Mouse (Mus musculus) forebrain, embryonic 14.5 days (tissue): ENCODE measurements at regions not wholly inside any gene's neighbourhood (a gene's known extent, or its start where the extent isn't known, plus 50 kb on each side); places are given as distances from the start of the nearest gene placed in this dataset.
A peak's percentile ranks its signal among the peaks of the same experiment; 100 is the strongest.

Source experiments
- ATAC-seq: fragments of 200-750 bp; cut with Nextera tagmentation; 2 replicates; pipeline ENCODE4 v1.8.0; 2017; ENCODE audit warnings: mild to moderate bottlenecking, moderate library complexity
- DNase-seq: peaks from one replicate; pipeline ENCODE4 v3.0.0-alpha.2; 2015; ENCODE audit warnings: low spot score
- H3K27ac ChIP-seq: fragments of 300-500 bp; sonication (generic); 2 replicates; pipeline ENCODE4 v1.5.1; 2014; ENCODE audit warnings: low read depth, mild to moderate bottlenecking, control low read depth, low read length, moderate library complexity
- H3K27me3 ChIP-seq: fragments of 300-500 bp; sonication (generic); replicated peaks from 2 replicates; pipeline ENCODE4 v1.6.1; 2014; ENCODE audit warnings: low read length, control low read depth, mixed read lengths; ENCODE audit not compliant: control insufficient read depth, insufficient read depth
- H3K36me3 ChIP-seq: fragments of 300-500 bp; sonication (generic); 2 replicates; pipeline ENCODE4 v1.6.1; 2014; ENCODE audit warnings: low read length, control low read depth; ENCODE audit not compliant: control insufficient read depth, insufficient read depth
- H3K4me1 ChIP-seq: fragments of 300-500 bp; sonication (generic); 2 replicates; pipeline ENCODE4 v1.6.1; 2014; ENCODE audit warnings: antibody characterized with exemption, low read length, control low read depth; ENCODE audit not compliant: control insufficient read depth, insufficient read depth
- H3K4me2 ChIP-seq: fragments of 300-500 bp; sonication (generic); 2 replicates; pipeline ENCODE4 v1.6.1; 2014; ENCODE audit warnings: mild to moderate bottlenecking, control low read depth, low read length
- H3K4me3 ChIP-seq: fragments of 300-500 bp; sonication (generic); 2 replicates; pipeline ENCODE4 v1.5.1; 2014; ENCODE audit warnings: low read depth, low read length, control low read depth
- H3K9ac ChIP-seq: fragments of 300-500 bp; sonication (generic); 2 replicates; pipeline ENCODE4 v1.6.1; 2014; ENCODE audit warnings: mild to moderate bottlenecking, low read length, control low read depth, moderate library complexity
- H3K9me3 ChIP-seq: fragments of 300-500 bp; sonication (generic); replicated peaks from 2 replicates; pipeline ENCODE4 v1.6.1; 2016; ENCODE audit warnings: low read length, control low read depth, mixed read lengths; ENCODE audit not compliant: control insufficient read depth
- WGBS: fragments of 180-500 bp; shearing (Covaris S2); extraction: QIAGEN DNeasy Blood & Tissue Kit; methylation state at CpG from one replicate; pipeline ENCODE4 v1.1.7; 2014; 5-methylcytosine and 5-hydroxymethylcytosine counted together

DNA sequence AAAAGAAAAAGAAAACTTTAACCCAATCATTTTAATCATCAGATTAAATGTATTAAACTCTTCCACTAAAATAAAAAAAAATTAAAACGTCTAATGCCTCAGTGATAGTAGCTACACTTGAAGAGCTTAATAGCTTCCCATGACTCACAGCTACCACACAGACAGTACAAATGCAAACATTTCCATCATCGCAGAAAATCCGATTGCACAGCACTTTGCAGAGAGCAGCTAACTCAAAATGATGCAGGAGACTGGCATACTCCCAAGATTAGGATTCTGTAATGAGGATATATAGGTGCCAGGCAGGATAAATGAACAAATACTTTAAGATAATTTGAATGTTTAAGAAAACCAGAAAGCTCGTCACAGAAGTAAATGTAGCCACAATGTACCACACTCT lies 238.3 kb upstream of the Kif2a start:
- H3K4me2 ChIP-seq = no peak overlapping the region
- no peaks in the 10 kb centered on the region for H3K9me3 ChIP-seq
- H3K36me3 ChIP-seq = no peaks in the 10 kb centered on the region
- H3K9ac ChIP-seq = no peak overlapping the region
- ATAC-seq (no peak), DNase-seq (peak; percentile 11)
- no peak overlapping the region for H3K4me3 ChIP-seq
- no peak overlapping the region for H3K27ac ChIP-seq
- WGBS = 68% methylated on average over 4 of the region's 4 CpGs
- no peaks in the 10 kb centered on the region for H3K4me1 ChIP-seq
- no peaks in the 10 kb centered on the region for H3K27me3 ChIP-seq

DNA sequence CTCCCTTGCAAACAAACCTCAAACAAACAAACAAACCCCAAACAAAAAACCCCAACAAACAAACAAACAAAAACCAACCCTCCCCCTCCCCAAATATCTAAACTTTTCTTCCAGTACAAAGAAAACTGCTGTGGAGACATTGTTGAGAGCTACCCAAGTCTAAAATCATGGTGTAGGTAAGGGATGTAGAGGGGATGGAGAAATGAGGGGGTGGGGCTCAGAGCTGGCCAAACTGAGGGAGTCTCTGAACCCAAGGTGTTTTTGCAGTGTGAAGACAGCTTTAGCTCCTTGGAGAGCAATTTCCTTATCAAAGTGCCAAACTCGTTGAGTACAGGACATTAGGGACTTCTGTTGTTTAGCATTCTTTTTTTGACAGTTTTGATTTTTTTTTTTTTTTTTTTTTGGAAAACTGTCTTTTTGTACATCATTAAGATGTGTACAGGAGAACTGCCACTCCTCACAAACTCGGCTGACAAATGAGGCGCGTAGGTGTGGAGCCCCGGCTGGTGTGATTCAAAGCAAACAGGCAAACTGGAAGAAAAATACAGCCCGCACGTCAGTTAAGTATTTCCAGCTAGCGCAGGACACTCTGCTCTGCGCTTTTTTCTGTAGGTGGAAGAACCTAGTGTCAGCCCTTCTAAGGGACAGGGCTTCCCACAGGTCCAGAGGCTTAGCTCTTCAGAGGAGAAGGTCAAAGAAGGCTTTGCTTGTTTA lies 226.0 kb upstream of the Kif2a start:
- Histone ChIP-seq H3K9me3 (no peaks in the 10 kb centered on the region), H3K4me1 (peaks cover 21% of the 10 kb centered on the region), H3K4me3 (0 out of 2 replicates have a peak overlapping the region, but pooled peaks have one; percentile 14), H3K4me2 (peak overlapping the region; percentile 45), H3K36me3 (no peaks in the 10 kb centered on the region), H3K27ac (no peak overlapping the region), H3K9ac (no peak overlapping the region), H3K27me3 (no peaks in the 10 kb centered on the region)
- ATAC-seq = peak; percentile 58; the same call in 1 of the 2 replicates
- 15% methylated on average over 9 of the region's 9 CpGs for WGBS
- peak; percentile 27 for DNase-seq

DNA sequence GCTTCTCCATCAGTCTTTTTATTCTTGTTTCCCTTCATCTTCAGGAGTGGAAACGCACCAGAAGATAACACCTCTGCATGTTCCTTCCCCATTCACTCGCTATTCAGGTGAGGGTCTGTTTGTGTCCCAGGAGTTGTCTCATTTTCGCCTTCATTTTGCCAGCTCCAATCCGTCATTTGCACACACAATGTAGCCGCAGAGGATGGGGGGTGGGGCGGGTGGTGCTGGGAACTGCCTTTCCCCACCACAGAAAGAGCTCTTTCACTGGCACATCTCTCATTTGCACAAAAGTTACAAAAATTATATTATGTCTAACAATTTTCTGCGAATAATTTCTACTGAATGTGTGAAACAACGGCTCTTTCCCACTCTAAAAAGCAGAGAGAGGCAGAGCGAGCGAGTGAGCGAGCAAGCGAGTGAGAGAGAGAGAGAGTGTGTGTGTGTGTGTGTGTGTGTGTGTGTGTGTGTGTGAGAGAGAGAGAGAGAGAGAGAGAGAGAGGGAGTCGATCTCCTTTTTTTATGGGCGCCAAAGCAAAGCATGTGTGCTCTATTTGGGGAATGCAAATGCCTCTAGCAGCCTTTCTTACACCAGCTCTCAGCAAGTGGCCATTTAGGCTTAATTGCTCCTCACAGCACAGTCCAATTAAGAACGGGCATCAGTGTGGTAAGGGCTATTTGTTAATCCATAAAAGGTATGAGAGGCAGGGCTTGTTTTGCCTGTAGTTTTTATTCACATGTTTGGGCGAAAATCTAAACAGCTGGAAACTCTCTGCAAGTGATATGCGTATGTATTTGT lies 225.2 kb upstream of the Kif2a start:
- H3K9ac ChIP-seq = peak overlapping the region; percentile 36

DNA sequence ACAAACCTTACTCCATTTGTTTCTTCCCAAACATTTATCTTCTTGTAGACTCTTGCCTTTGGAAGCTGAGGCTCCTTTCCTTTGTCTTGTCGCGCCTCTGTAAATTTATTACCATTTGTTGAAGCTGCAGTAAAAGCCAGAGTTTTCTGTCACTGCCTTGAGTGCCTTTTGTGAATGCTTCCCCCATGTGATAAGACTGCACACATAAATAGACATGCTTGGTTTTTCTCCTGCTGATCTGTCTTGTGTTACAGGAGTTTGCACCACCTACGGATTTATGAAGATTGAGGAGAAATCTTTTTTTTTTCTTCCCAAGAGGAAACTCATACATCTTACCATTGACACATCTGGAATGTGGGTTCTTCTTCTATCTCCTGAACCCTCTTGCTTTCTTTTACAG lies 222.2 kb upstream of the Kif2a start:
- Histone ChIP-seq H3K4me2 (no peak overlapping the region), H3K36me3 (no peaks in the 10 kb centered on the region), H3K4me3 (no peak overlapping the region), H3K27me3 (no peaks in the 10 kb centered on the region), H3K27ac (no peak overlapping the region), H3K4me1 (peaks cover 21% of the 10 kb centered on the region), H3K9me3 (no peaks in the 10 kb centered on the region), H3K9ac (no peak overlapping the region)
- DNase-seq (no peak), ATAC-seq (no peak)
- 93% methylated on average over 3 of the region's 3 CpGs for WGBS

More for the DNA sequence above, 225.2 kb upstream of the Kif2a start:
- Histone ChIP-seq H3K4me1 (peaks cover 21% of the 10 kb centered on the region), H3K36me3 (no peaks in the 10 kb centered on the region), H3K27ac (0 out of 2 replicates have a peak overlapping the region, but pooled peaks have one; percentile 2), H3K9me3 (no peaks in the 10 kb centered on the region), H3K4me2 (peak overlapping the region; percentile 45), H3K27me3 (no peaks in the 10 kb centered on the region), H3K4me3 (peak overlapping the region; percentile 14)
- ATAC-seq (peak; percentile 96), DNase-seq (peak; percentile 92)
- WGBS = under 1% methylated on average over 17 of the region's 17 CpGs

DNA sequence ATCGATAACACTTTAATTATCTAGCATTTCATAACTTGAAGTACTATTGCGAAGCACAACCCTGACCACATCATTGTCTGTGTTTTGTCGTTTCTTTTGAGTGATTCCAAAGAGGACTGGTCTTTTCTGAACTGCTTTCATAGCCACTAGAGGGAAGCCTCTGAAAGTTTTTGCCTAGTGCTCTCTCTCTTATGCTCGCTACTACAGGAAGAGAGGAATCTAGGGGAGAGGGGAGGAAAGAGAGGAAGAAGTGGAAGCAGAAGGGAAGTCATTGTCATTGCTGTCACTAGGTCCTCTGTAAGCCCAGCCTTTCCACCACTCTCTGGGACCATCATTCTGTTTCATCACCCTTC lies 217.1 kb upstream of the Kif2a start:
- H3K27me3 ChIP-seq = no peaks in the 10 kb centered on the region
- no peak for ATAC-seq
- H3K9ac ChIP-seq = no peak overlapping the region
- peak; percentile 27 for DNase-seq
- H3K4me2 ChIP-seq = no peak overlapping the region
- H3K4me1 ChIP-seq = no peaks in the 10 kb centered on the region
- H3K9me3 ChIP-seq = no peaks in the 10 kb centered on the region
- H3K4me3 ChIP-seq = no peak overlapping the region
- WGBS = 83% methylated on average over 4 of the region's 4 CpGs
- H3K27ac ChIP-seq = no peak overlapping the region
- H3K36me3 ChIP-seq = no peaks in the 10 kb centered on the region

DNA sequence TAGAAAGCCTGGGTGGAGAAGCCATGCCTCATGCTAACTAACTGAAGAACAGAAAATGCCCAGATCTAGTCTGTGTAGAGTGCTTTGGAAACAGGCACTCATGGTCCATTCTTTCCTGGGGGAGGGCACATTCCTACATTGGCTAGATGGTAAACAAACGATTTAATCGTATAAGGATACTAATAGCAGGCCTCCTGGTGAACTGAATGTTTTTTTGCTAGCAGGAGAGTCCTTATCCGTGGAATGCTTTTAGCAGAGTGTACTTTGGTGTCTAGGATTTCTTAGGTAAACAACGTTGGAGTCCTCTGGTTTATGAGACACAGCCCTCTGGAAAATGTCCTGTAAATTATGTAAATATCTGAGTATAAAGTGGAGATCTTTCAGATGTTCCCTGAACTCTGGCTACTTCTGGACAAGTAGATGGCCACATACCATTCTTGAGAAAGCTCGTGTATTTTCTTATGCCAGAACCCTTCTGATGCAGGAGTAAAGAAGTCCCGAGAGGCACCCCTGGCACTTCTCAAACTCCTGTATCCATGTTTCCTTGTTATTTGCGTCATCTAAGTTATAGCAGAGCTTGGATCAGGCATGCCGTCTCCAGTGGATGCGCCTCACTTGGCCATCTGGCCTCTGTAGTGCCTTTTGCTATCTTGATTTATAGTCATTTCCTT lies 216.6 kb upstream of the Kif2a start:
- H3K27ac ChIP-seq = no peak overlapping the region
- no peaks in the 10 kb centered on the region for H3K36me3 ChIP-seq
- ATAC-seq (no peak), DNase-seq (no peak)
- H3K9ac ChIP-seq = no peak overlapping the region
- no peaks in the 10 kb centered on the region for H3K4me1 ChIP-seq
- no peak overlapping the region for H3K4me3 ChIP-seq
- H3K27me3 ChIP-seq = no peaks in the 10 kb centered on the region
- no peak overlapping the region for H3K4me2 ChIP-seq
- no peaks in the 10 kb centered on the region for H3K9me3 ChIP-seq
- 80% methylated on average over 9 of the region's 9 CpGs for WGBS

DNA sequence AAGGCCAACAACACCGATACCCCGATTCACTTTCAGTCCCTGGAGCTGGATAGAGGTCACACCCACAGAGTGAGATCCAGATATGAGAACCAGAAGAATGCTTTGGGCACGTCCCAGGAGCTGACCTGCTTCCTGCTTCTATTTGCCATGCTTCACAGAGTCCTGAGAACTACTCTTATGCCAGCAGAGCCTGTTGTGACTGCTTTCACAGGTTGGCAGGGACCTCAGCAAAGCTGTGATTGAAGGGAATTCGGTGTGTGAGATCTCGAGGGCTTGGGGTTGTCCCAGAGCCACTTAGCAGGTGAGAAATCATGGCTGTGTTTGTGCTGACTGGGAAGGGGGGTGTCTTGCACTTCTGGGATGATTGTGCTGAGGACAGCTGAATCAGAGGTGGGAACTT lies 197.5 kb upstream of the Kif2a start:
- Histone ChIP-seq H3K4me3 (no peak overlapping the region), H3K9ac (no peak overlapping the region), H3K9me3 (no peaks in the 10 kb centered on the region), H3K4me2 (no peak overlapping the region), H3K4me1 (0 out of 2 replicates have a peak, but pooled peaks cover 3% of the 10 kb centered on the region), H3K27me3 (no peaks in the 10 kb centered on the region), H3K36me3 (no peaks in the 10 kb centered on the region), H3K27ac (no peak overlapping the region)
- 76% methylated on average over 5 of the region's 5 CpGs for WGBS
- DNase-seq = peak; percentile 15
- no peak for ATAC-seq

DNA sequence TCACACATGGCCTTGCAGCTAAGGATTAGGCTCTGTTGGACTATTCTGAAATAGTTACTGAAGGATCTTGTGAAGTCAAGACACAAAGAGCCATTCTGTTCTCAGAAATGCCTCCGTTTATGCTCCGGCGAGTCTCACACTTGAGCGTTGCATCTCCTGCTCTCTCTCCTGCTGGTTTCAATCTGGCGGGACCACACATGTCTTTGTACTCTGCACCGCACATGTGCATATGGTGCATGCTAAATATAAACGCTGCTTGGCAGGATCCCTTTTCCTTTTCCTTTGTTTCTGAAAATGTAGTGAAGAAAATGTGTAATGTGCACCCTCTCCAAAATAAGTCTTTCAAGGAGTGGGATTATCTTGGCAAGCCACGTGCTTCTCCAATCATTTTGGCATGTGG lies 196.4 kb upstream of the Kif2a start:
- Histone ChIP-seq H3K4me3 (no peak overlapping the region), H3K4me1 (0 out of 2 replicates have a peak, but pooled peaks cover 3% of the 10 kb centered on the region), H3K27ac (peak overlapping the region; percentile 24; the same call in 1 of the 2 replicates), H3K9ac (no peak overlapping the region), H3K36me3 (no peaks in the 10 kb centered on the region), H3K27me3 (no peaks in the 10 kb centered on the region), H3K4me2 (no peak overlapping the region), H3K9me3 (no peaks in the 10 kb centered on the region)
- 21% methylated on average over 8 of the region's 8 CpGs for WGBS
- DNase-seq = peak; percentile 67
- peak; percentile 84; the same call in 1 of the 2 replicates for ATAC-seq
